Mouse (Mus musculus) layer of hippocampus, adult 18-20 months (tissue): ENCODE data around the gene Olig1. TPM values are rescaled to one million over a fixed set of nuclear protein-coding genes. Genes with fewer than 3 reads are reported as not detected.

Experiments
- DNase-seq, 2 experiments: peaks; one replicate each; pipeline ENCODE4 v3.0.0; 2022; ENCODE audit warnings: low spot score in 2 of 2
- total RNA-seq, 2 experiments: library from RNA; stranded (reverse); gene quantifications; 2 replicates each; pipeline ENCODE4 v1.2.3; 2021

Gene Olig1
- total RNA-seq, 2 experiments from 2014 or later = 100.0 to 102 TPM

- peak; percentile 10 to 53 for DNase-seq
These were observed 36.0 kb downstream of the Olig1 start for GRCm38 (mm10) chr16:91305512-91306111.

- no peak for DNase-seq
These were observed 40.3 kb downstream of the Olig1 start for GRCm38 (mm10) chr16:91309872-91310271.

GRCm38 (mm10) chr16:91312921-91313320, 43.3 kb downstream of the Olig1 start:
- DNase-seq = no peak

- peak; percentile 56 to 86 for DNase-seq
These were observed 44.7 kb downstream of the Olig1 start for GRCm38 (mm10) chr16:91314114-91314775.

- no peak for DNase-seq
These were observed 50.6 kb downstream of the Olig1 start for GRCm38 (mm10) chr16:91320191-91320590.

GRCm38 (mm10) chr16:91320608-91321007, 51.0 kb downstream of the Olig1 start:
- DNase-seq = peak in 1 of 2 experiments; percentile 35

Other genes with a start within 250 kb of the Olig1 start
- 10 to 100 TPM; 63.3 to 68.5 TPM for gene Paxbp1, start 225.2 kb upstream of the Olig1 start, total RNA-seq
- gene 4932438H23Rik, start 174.7 kb upstream of the Olig1 start, total RNA-seq = 1 to 10 TPM; 2.2 to 2.7 TPM
- 10 to 100 TPM; 23.1 to 25.2 TPM for gene Olig2, start 44.3 kb upstream of the Olig1 start, total RNA-seq
- 10 to 100 TPM; 22.8 to 25.9 TPM for gene Ifnar2, start 103.0 kb downstream of the Olig1 start, total RNA-seq
- not detected for gene Gm21970, start 121.9 kb downstream of the Olig1 start, total RNA-seq
- gene Il10rb, start 136.4 kb downstream of the Olig1 start, total RNA-seq = 1 to 10 TPM; 7.8 to 9.5 TPM
- 10 to 100 TPM; 40.9 to 44.4 TPM for gene Ifnar1, start 215.5 kb downstream of the Olig1 start, total RNA-seq